Mouse (Mus musculus) stomach, postnatal 0 days (tissue): Measurements from ENCODE around the gene Cep112. TPM values are rescaled to one million over a fixed set of nuclear protein-coding genes. Genes with fewer than 3 reads are reported as not detected.

Experiments used
- ATAC-seq: fragments of 200-750 bp; cut with Nextera tagmentation; 2 replicates; pipeline ENCODE4 v1.8.0; 2017; ENCODE audit not compliant: low FRiP score, low TSS enrichment
- DNase-seq: peaks from one replicate; pipeline ENCODE4 v3.0.0-alpha.2; 2016; ENCODE audit warnings: low spot score
- H3K27ac ChIP-seq: fragments of 300-500 bp; sonication (generic); replicated peaks from 2 replicates; pipeline ENCODE4 v1.5.1; 2014; ENCODE audit warnings: mild to moderate bottlenecking, control low read depth
- H3K27me3 ChIP-seq: fragments of 300-500 bp; sonication (generic); 2 replicates; pipeline ENCODE4 v1.6.1; 2014; ENCODE audit warnings: low read length; ENCODE audit not compliant: control insufficient read depth, insufficient read depth
- H3K36me3 ChIP-seq: fragments of 300-500 bp; sonication (generic); 2 replicates; pipeline ENCODE4 v1.6.1; 2014; ENCODE audit warnings: low read length, mixed read lengths; ENCODE audit not compliant: control insufficient read depth, insufficient read depth
- H3K4me1 ChIP-seq: fragments of 300-500 bp; sonication (generic); replicated peaks from 2 replicates; pipeline ENCODE4 v1.6.1; 2014; ENCODE audit warnings: antibody characterized with exemption; ENCODE audit not compliant: control insufficient read depth, insufficient read depth
- H3K4me2 ChIP-seq: fragments of 300-500 bp; sonication (generic); replicated peaks from 2 replicates; pipeline ENCODE4 v1.6.1; 2014; ENCODE audit warnings: low read depth, mild to moderate bottlenecking, control low read depth, moderate library complexity
- H3K4me3 ChIP-seq: fragments of 300-500 bp; sonication (generic); 2 replicates; pipeline ENCODE4 v1.5.1; 2014; ENCODE audit warnings: low read depth, low read length, control low read depth
- H3K9ac ChIP-seq: fragments of 300-500 bp; sonication (generic); 2 replicates; pipeline ENCODE4 v1.6.1; 2014; ENCODE audit warnings: mild to moderate bottlenecking, low read length, control low read depth, mixed read lengths
- H3K9me3 ChIP-seq: fragments of 300-500 bp; sonication (generic); 2 replicates; pipeline ENCODE4 v1.6.1; 2016; ENCODE audit warnings: low read length; ENCODE audit not compliant: control insufficient read depth
- CTCF ChIP-seq: IDR thresholded peaks from 2 replicates; pipeline ENCODE4 v1.5.1; 2016; ENCODE audit warnings: antibody characterized with exemption, low read depth, mild to moderate bottlenecking, moderate library complexity
- EP300 ChIP-seq: optimal IDR thresholded peaks from 2 replicates; pipeline ENCODE3; 2016; ENCODE audit warnings: antibody characterized with exemption
- WGBS: fragments of 180-500 bp; shearing (Covaris S2); extraction: QIAGEN DNeasy Blood & Tissue Kit; methylation state at CpG from one replicate; pipeline ENCODE4 v1.1.7; 2014; 5-methylcytosine and 5-hydroxymethylcytosine counted together
- polyA plus RNA-seq: library from polyadenylated mRNA; unstranded; fragments of >200 nt; fragmentation: Nextera tagmentation; extraction: Ambion mirVana; gene quantifications from 2 replicates; pipeline ENCODE4 v1.2.1, GENCODE M21; 2015

Gene Cep112
- polyA plus RNA-seq, 1 experiment from 2014 or later = 3.5 TPM

DNA sequence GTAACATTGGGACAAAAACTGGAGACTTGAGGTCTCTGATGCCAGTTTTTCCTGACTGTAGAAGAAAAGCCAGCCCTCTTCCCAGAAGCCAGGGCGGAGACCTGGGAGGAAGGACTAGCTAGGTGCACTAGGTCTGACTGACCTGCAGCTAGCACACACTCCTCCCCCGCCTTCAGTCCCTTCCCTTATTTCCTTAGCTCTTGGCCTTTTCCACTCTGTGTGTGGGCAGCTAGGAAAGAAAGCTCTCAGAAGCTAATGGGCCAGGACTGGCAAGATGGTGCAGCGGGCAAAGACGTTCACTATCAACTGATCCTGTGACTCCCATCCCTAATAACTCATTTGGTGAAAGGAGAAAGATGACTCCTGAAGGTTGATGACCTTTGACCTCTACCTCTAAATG is 477.3 kb downstream of the Cep112 start:
- Histone ChIP-seq H3K9me3 (no peaks in the 10 kb centered on the region), H3K4me2 (no peak overlapping the region), H3K36me3 (no peaks in the 10 kb centered on the region), H3K27ac (no peak overlapping the region), H3K27me3 (no peaks in the 10 kb centered on the region), H3K9ac (no peak overlapping the region), H3K4me1 (peaks cover 3% of the 10 kb centered on the region; the same call in 1 of the 2 replicates), H3K4me3 (no peak overlapping the region)
- DNase-seq = no peak
- no peak for ATAC-seq
- WGBS = 79% methylated on average over 4 of the region's 4 CpGs
- TF ChIP-seq EP300 (no peak), CTCF (no peak)

- Histone ChIP-seq H3K4me3 (no peak overlapping the region), H3K9ac (no peak overlapping the region), H3K9me3 (no peaks in the 10 kb centered on the region), H3K27ac (no peak overlapping the region), H3K36me3 (no peaks in the 10 kb centered on the region), H3K4me1 (peaks cover 4% of the 10 kb centered on the region; the same call in 1 of the 2 replicates), H3K27me3 (no peaks in the 10 kb centered on the region), H3K4me2 (no peak overlapping the region)
- ATAC-seq = no peak
- 55% methylated on average over 7 of the region's 7 CpGs for WGBS
- TF ChIP-seq EP300 = no peak
- TF ChIP-seq CTCF = no peak
- no peak for DNase-seq
Measured at GRCm38 (mm10) chr11:108906590-108907254, 481.7 kb downstream of the Cep112 start.

DNA sequence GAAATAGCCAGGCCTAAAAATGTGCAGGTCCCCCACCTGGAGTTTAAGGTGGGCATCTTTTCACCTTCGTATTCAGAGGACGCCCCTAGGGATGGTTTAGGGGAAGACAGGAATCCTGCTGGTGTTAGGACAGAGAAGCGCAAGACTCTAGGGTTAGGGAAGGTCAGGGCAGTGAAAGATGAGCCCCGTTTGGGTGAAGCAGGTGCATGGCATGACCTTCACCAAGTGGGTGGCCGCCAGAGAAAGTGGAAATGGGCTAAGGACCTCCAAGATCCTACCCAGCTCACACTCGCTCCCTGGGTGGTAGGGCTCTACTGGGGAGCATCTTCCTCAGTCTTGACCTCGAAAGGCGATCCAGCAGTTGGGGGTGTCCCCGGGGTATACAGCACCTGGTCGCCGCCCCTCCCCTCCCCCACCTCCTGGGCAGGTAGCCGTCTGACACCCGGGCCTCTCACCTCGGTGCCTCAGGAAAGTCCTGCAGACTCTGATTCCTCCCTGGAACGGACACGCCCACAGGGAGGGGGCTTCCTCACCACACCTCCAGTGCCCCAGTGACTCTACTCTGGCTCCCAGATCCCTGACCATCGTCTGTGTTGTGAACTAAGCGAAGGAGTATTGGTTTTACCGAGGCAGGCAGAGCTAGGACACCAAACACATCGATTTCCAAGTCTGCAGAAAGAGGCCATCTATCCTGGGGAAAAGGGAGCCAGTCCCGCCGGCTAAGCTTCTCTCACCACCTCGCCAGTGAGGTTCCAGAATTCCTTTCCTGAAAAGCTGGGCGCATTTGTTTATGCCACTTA is 484.6 kb downstream of the Cep112 start:
- ATAC-seq = no peak
- no peak overlapping the region for H3K4me3 ChIP-seq
- 0 out of 2 replicates have a peak overlapping the region, but pooled peaks have one; percentile 30 for H3K27ac ChIP-seq

More for the DNA sequence above, 484.6 kb downstream of the Cep112 start:
- no peaks in the 10 kb centered on the region for H3K9me3 ChIP-seq
- WGBS = 11% methylated on average over 24 of the region's 24 CpGs
- no peak for DNase-seq
- H3K36me3 ChIP-seq = no peaks in the 10 kb centered on the region
- peak overlapping the region; percentile 47 for H3K4me2 ChIP-seq
- peaks cover 4% of the 10 kb centered on the region; the same call in 1 of the 2 replicates for H3K4me1 ChIP-seq
- no peak for TF ChIP-seq EP300
- TF ChIP-seq CTCF = no peak
- no peak overlapping the region for H3K9ac ChIP-seq
- no peaks in the 10 kb centered on the region for H3K27me3 ChIP-seq

Other genes with a start within 250 kb of the Cep112 start
- gene Apoh, start 81.8 kb upstream of the Cep112 start, polyA plus RNA-seq = 3.3 and 7.0 TPM in 2 replicates
- 3.7 and 5.1 TPM in 2 replicates for gene Prkca, start 81.3 kb upstream of the Cep112 start, polyA plus RNA-seq